Mouse (Mus musculus): ENCODE measurements at regions not wholly inside any gene's neighbourhood (a gene's known extent, or its start where the extent isn't known, plus 50 kb on each side); places are given as distances from the start of the nearest gene placed in this dataset.
A peak's percentile ranks its signal among the peaks of the same experiment; 100 is the strongest.

DNA sequence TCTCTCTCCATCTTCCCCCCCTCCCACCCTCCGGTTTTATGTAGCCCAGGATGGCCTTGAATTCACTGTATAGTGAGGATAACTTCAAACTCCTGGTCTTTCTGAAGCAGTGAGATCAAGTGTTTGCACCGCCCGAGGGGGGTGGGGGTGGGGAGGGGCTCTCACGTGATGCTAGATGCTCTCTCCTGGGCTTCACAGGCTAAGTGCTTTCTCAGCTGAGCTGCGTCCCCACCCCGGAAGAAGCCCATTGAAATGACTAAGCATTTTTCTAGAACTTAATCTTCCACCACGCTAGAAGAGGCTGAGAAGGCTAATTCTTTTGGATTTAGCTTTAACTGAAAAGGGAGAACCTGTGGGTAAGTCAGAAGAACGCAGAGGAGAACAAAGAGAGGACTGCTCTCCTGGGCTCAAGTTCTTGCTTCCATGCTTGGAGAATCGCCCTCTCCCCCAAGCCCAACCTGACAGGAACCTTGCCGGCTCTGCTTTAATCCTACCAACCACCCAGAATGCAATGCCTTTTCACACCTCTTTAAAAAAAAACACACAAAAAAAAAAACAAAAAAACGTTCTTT is 79.7 kb downstream of the Bbs10 start:
- H3K9ac ChIP-seq (replicated peaks; ENCODE audit: low read depth): no peak overlapping the region
- DNase-seq (ENCODE audit: low spot score): peak; percentile 51

DNA sequence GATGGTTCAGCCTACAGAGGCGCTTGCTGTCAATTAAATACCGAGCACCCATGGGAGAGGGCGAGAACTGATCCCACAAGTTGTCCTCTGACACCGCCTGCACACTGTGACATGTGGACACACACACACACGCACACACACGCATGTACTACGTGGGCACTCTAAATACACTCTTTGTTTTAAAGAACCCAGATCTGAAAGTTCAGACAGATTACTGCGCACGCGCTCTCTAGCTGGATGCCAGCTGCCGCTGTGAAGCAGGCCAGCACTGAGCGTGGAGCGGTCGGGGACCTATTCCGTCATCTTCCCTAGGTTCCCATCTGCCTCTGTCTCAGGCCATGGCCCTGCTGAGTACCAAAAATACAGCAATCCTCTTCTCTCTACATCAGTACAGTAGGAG is 83.2 kb downstream of the Bbs10 start:
- Histone ChIP-seq H3K9ac (replicated peaks; ENCODE audit: low read depth) (no peak overlapping the region), H3K4me2 (replicated peaks; ENCODE audit: low read depth, low read length) (no peak overlapping the region), H3K4me3 (ENCODE audit: low read depth, low read length) (no peak overlapping the region), H3K9me3 (ENCODE audit: low read length) (no peaks in the 10 kb centered on the region), H3K36me3 (ENCODE audit: insufficient read depth, low read length) (no peaks in the 10 kb centered on the region), H3K27me3 (replicated peaks; ENCODE audit: insufficient read depth, low read length) (no peaks in the 10 kb centered on the region), H3K27ac (ENCODE audit: low read length) (no peak overlapping the region), H3K4me1 (ENCODE audit: insufficient read depth, low read depth, low read length) (no peaks in the 10 kb centered on the region)
- 68% methylated on average over 15 of the region's 15 CpGs for WGBS
- DNase-seq (ENCODE audit: low spot score) (no peak), ATAC-seq (peak; percentile 26; the same call in 1 of the 2 replicates)
- TF ChIP-seq EP300 (IDR thresholded peaks at IDR 0.05): no peak
- no peak for TF ChIP-seq CTCF (IDR thresholded peaks at IDR 0.05)

More for the DNA sequence above, 79.7 kb downstream of the Bbs10 start:
- 23% methylated on average over 11 of the region's 11 CpGs for WGBS
- ATAC-seq: peak; percentile 67
- Histone ChIP-seq H3K4me2 (replicated peaks; ENCODE audit: low read depth, low read length) (no peak overlapping the region), H3K9me3 (ENCODE audit: low read length) (no peaks in the 10 kb centered on the region), H3K36me3 (ENCODE audit: insufficient read depth, low read length) (no peaks in the 10 kb centered on the region), H3K4me1 (ENCODE audit: insufficient read depth, low read depth, low read length) (no peaks in the 10 kb centered on the region), H3K4me3 (ENCODE audit: low read depth, low read length) (no peak overlapping the region), H3K27me3 (replicated peaks; ENCODE audit: insufficient read depth, low read length) (no peaks in the 10 kb centered on the region), H3K27ac (ENCODE audit: low read length) (no peak overlapping the region)
- TF ChIP-seq EP300 (IDR thresholded peaks at IDR 0.05): 0 out of 2 replicates have a peak, but pooled peaks have one; percentile 28
- no peak for TF ChIP-seq CTCF (IDR thresholded peaks at IDR 0.05)

DNA sequence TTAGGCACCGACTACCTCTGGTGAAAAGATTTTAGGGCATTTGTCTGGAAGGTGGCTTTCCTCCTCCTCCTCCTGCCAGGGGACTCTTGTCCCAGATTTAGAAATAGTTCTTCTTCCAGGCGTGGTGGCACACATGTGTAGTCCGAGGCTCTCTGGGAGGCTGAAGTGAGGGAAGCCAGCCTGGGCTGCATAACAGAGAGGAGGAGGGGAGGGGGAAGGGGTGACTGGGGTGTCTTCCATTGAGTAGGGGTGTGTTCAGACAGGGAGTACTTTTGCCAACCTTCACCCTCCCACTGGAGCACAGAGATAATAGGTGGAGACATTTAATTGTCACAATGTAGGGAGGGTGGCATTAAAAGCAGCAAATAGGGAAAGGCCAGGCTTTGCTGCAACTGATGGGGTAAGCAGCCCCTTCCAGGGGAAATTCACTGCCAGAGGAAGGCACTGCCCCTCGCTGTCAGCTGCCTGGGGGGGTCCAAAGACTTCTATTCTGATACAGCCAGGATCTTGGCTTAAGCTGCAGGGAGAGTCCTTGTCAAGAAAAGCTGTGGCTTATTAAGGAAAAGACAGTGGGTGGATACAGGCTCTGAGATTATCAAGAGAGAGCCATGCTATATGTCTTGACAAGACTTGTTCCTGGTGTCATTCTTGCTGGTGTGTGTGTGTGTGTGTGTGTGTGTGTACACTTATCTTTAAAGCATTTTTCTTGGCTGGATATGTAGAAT is 83.9 kb downstream of the Bbs10 start:
- TF ChIP-seq EP300 (IDR thresholded peaks at IDR 0.05): no peak
- TF ChIP-seq CTCF (IDR thresholded peaks at IDR 0.05): no peak

DNA sequence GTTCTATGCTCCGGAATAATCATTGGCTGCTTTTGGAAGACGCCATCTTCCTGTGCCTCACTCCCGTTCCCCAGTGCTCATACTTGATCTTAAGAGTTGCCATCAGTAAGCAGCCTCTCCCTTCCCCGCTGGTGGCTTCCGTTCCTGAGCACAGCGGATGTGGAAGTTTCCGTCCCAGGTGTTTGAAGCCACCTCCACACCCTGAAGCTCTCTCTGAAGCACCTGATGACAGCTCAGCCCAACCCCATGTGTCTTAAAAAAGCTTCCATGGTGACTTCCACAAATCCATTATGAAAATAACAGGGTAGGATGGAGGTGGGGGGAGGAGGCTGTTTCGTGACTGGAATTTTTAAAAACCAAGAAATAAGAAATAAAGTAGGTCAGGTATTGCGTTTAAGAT is 87.1 kb downstream of the Bbs10 start:
- DNase-seq (ENCODE audit: low spot score) (no peak), ATAC-seq (no peak)
- WGBS: 74% methylated on average over 9 of the region's 9 CpGs
- Histone ChIP-seq H3K36me3 (ENCODE audit: insufficient read depth, low read length) (no peaks in the 10 kb centered on the region), H3K4me1 (ENCODE audit: insufficient read depth, low read depth, low read length) (peaks cover 5% of the 10 kb centered on the region; the same call in 1 of the 2 replicates), H3K27me3 (replicated peaks; ENCODE audit: insufficient read depth, low read length) (no peaks in the 10 kb centered on the region), H3K27ac (ENCODE audit: low read length) (no peak overlapping the region), H3K4me3 (ENCODE audit: low read depth, low read length) (no peak overlapping the region), H3K9me3 (ENCODE audit: low read length) (no peaks in the 10 kb centered on the region), H3K9ac (replicated peaks; ENCODE audit: low read depth) (no peak overlapping the region), H3K4me2 (replicated peaks; ENCODE audit: low read depth, low read length) (no peak overlapping the region)
- TF ChIP-seq EP300 (IDR thresholded peaks at IDR 0.05) (no peak), CTCF (IDR thresholded peaks at IDR 0.05) (no peak)

More for the DNA sequence above, 83.9 kb downstream of the Bbs10 start:
- Histone ChIP-seq H3K27me3 (replicated peaks; ENCODE audit: insufficient read depth, low read length) (no peaks in the 10 kb centered on the region), H3K4me2 (replicated peaks; ENCODE audit: low read depth, low read length) (no peak overlapping the region), H3K4me3 (ENCODE audit: low read depth, low read length) (no peak overlapping the region), H3K4me1 (ENCODE audit: insufficient read depth, low read depth, low read length) (no peaks in the 10 kb centered on the region), H3K9me3 (ENCODE audit: low read length) (no peaks in the 10 kb centered on the region), H3K9ac (replicated peaks; ENCODE audit: low read depth) (no peak overlapping the region), H3K36me3 (ENCODE audit: insufficient read depth, low read length) (no peaks in the 10 kb centered on the region), H3K27ac (ENCODE audit: low read length) (no peak overlapping the region)
- DNase-seq (ENCODE audit: low spot score): peak; percentile 27
- 51% methylated on average over 4 of the region's 4 CpGs for WGBS
- peak; percentile 53; the same call in 1 of the 2 replicates for ATAC-seq

DNA sequence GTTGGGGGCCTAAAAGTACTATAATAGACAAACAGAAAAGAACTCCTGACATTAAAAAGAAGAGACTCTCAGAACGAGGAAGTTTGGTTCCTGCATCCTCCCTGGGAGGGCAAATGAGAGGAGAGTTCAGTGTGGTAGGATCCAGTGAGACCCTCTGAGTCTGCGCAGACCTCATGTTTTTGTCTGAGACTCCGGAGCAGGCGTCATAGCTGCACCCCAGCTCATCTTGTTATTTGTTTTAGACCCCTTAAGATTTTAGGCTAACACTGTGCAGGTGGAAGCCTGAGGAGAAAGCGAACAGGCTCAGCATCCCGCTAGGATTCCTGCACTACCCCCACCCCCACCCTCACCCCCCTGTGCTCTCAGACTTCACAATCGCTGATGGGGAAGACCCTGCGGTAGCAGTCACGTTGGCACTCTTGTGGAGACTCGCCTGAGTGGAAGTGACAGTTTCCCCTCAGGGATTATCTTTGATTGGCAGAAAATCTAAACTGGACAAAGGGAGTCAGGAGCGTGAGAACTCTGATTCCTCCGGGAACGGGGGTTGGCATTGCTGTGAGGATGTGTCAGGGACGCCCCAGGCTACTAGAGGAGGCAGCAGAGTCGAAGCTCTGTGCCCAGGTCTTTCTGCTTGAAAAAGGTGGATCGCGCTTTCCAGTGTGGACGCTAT is 85.0 kb upstream of the Nap1l1 start:
- TF ChIP-seq CTCF (IDR thresholded peaks at IDR 0.05): no peak
- Histone ChIP-seq H3K27me3 (replicated peaks; ENCODE audit: insufficient read depth, low read length) (no peaks in the 10 kb centered on the region), H3K4me3 (ENCODE audit: low read depth, low read length) (no peak overlapping the region), H3K9me3 (ENCODE audit: low read length) (no peaks in the 10 kb centered on the region), H3K4me1 (ENCODE audit: insufficient read depth, low read depth, low read length) (peaks cover 5% of the 10 kb centered on the region; the same call in 1 of the 2 replicates), H3K9ac (replicated peaks; ENCODE audit: low read depth) (no peak overlapping the region), H3K4me2 (replicated peaks; ENCODE audit: low read depth, low read length) (no peak overlapping the region), H3K36me3 (ENCODE audit: insufficient read depth, low read length) (no peaks in the 10 kb centered on the region), H3K27ac (ENCODE audit: low read length) (no peak overlapping the region)
- WGBS: 44% methylated on average over 18 of the region's 18 CpGs
- ATAC-seq: no peak
- no peak for DNase-seq (ENCODE audit: low spot score)

DNA sequence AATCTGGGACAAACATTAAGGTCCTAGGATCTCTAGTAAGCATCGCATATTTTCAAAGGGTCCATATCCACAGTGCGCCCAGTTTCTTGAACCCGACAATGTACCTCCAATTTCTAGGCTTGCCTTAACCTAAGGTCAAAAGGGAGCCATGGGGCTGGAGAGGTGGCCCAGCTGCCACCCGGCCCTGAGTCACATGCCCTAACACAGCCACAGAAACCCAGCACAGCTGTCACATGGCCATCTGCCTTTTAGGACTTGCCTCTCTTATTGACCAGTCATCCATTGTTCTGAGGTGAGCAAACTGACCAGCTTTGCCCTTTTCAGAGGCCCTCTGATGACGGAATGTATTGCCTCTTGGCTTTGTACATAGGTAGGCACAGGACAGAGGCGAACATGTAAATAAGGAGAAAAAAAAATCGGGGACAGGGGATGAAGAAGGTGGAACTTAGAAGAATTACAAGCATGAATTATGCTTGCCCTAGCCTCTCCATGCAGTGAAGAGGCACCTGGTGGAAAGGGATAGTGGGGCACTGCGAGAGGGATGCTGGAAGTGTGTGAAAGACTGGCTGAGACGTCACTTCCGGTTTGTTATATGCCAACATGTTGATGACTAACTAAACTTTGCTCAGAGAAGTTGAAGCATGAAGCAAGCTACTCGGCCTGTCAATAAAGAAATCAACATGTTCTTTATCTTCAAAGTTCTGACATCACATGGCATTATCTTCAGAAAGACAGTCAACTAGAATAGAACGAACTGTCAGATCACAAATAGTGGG is 84.3 kb upstream of the Nap1l1 start:
- peaks cover 5% of the 10 kb centered on the region; the same call in 1 of the 2 replicates for H3K4me1 ChIP-seq (ENCODE audit: insufficient read depth, low read depth, low read length)
- TF ChIP-seq CTCF (IDR thresholded peaks at IDR 0.05) (no peak), EP300 (IDR thresholded peaks at IDR 0.05) (no peak)
- no peak for ATAC-seq
- H3K27ac ChIP-seq (ENCODE audit: low read length): no peak overlapping the region
- H3K9me3 ChIP-seq (ENCODE audit: low read length): no peaks in the 10 kb centered on the region
- H3K4me3 ChIP-seq (ENCODE audit: low read depth, low read length): no peak overlapping the region
- H3K9ac ChIP-seq (replicated peaks; ENCODE audit: low read depth): no peak overlapping the region
- DNase-seq (ENCODE audit: low spot score): no peak
- H3K27me3 ChIP-seq (replicated peaks; ENCODE audit: insufficient read depth, low read length): no peaks in the 10 kb centered on the region
- no peaks in the 10 kb centered on the region for H3K36me3 ChIP-seq (ENCODE audit: insufficient read depth, low read length)
- H3K4me2 ChIP-seq (replicated peaks; ENCODE audit: low read depth, low read length): no peak overlapping the region
- WGBS: 80% methylated on average over 12 of the region's 12 CpGs

All from lung, postnatal 0 days (tissue).